Mouse (Mus musculus) midbrain, embryonic 10.5 days (tissue): ENCODE measurements around the gene 4930512M02Rik. TPM values are rescaled to one million over a fixed set of nuclear protein-coding genes. Genes with fewer than 3 reads are reported as not detected.

Experiments
- DNase-seq: peaks from one replicate; pipeline ENCODE4 v3.0.0-alpha.2; 2017; ENCODE audit warnings: low spot score
- H3K27ac ChIP-seq: fragments of 300-500 bp; sonication (generic); replicated peaks from 2 replicates; pipeline ENCODE4 v1.5.1; 2016; ENCODE audit warnings: mild to moderate bottlenecking
- H3K27me3 ChIP-seq: fragments of 300-500 bp; sonication (generic); 2 replicates; pipeline ENCODE4 v1.6.1; 2016; ENCODE audit warnings: low read depth, mild to moderate bottlenecking; ENCODE audit not compliant: poor library complexity, severe bottlenecking
- H3K36me3 ChIP-seq: fragments of 300-500 bp; sonication (generic); 2 replicates; pipeline ENCODE4 v1.6.1; 2016; ENCODE audit warnings: mild to moderate bottlenecking, moderate library complexity
- H3K4me1 ChIP-seq: fragments of 300-500 bp; sonication (generic); 2 replicates; pipeline ENCODE4 v1.6.1; 2016
- H3K4me3 ChIP-seq: fragments of 300-500 bp; sonication (generic); 2 replicates; pipeline ENCODE4 v1.5.1; 2016; ENCODE audit warnings: mild to moderate bottlenecking, moderate library complexity
- H3K9me3 ChIP-seq: fragments of 300-500 bp; sonication (generic); replicated peaks from 2 replicates; pipeline ENCODE4 v1.6.1; 2016; ENCODE audit warnings: mild to moderate bottlenecking
- WGBS: fragments of 180-500 bp; shearing (Covaris S2); methylation state at CpG from one replicate; pipeline ENCODE4 v1.1.7; 2016; 5-methylcytosine and 5-hydroxymethylcytosine counted together
- polyA plus RNA-seq: library from polyadenylated mRNA; unstranded; fragments of >200 nt; fragmentation: Nextera tagmentation; extraction: Ambion mirVana; gene quantifications from 2 replicates; pipeline ENCODE4 v1.2.1, GENCODE M21; 2016

4930512M02Rik gene
- polyA plus RNA-seq, 1 experiment from 2014 or later, result not detected

DNA sequence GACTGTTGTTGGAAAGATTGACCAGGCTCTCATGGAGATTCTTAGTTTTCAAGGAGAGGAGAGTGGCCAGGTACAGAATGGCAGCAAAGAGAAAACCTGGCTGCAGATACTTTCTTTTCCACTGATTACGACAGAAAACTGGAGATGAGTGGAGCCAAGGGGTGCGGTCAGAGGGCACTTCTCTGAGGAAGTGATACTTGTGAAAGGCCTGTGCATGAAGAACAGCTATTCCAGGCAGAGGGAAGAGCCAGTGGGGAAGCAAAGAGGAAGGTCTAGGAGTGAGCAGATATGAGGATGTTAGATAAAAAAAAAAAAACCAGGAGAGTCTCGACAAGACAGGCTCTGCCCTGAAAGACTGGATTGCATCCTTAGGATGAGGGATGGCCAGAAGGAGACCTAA is 69.0 kb downstream of the 4930512M02Rik start:
- Histone ChIP-seq H3K4me1 (no peaks in the 10 kb centered on the region), H3K36me3 (no peaks in the 10 kb centered on the region), H3K27me3 (no peaks in the 10 kb centered on the region), H3K4me3 (no peak overlapping the region), H3K9me3 (no peaks in the 10 kb centered on the region), H3K27ac (no peak overlapping the region)
- no peak for DNase-seq
- 87% methylated on average over 3 of the region's 3 CpGs for WGBS

DNA sequence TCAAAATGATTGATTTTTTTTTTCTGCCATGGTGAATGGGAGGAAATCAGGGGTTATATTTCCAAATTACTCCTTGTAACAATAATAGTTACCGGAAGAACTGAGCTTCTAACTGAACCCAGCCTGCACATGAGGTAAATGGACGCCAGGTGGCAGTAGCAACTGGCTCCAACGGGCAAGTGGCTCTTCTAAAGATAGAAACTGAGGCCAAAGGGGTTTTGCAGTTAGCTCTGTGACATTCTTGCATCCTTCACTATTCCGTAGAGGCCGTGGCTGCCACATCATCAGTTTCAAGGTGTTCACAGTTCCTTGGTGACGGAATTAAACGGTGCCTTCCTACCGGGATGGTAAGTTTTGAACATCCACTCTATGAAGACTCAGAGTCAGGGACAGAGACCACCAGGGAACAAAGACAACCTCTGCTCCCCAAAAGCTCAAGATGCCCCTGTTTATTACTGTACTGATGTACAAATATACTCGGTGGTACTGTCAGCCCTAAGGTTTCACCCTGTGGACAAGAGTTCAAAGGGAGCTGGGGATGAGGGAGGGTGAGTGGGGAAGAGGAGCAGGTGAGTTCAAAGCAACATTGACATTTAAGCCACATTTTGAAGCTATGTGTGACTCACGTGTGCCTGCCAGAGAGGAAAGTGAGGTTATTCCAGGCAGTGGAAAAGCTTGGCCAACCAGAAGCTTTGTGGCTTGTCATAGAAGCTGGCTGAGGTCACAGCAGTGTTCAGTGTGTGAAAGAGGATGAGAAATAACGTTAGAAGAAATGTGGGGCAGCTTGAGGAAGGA is 70.3 kb downstream of the 4930512M02Rik start:
- DNase-seq, result peak; percentile 52
- 49% methylated on average over 11 of the region's 11 CpGs for WGBS
- no peak overlapping the region for H3K4me3 ChIP-seq
- no peaks in the 10 kb centered on the region for H3K36me3 ChIP-seq
- no peaks in the 10 kb centered on the region for H3K9me3 ChIP-seq
- H3K27me3 ChIP-seq, result no peaks in the 10 kb centered on the region
- no peak overlapping the region for H3K27ac ChIP-seq
- H3K4me1 ChIP-seq, result no peaks in the 10 kb centered on the region

DNA sequence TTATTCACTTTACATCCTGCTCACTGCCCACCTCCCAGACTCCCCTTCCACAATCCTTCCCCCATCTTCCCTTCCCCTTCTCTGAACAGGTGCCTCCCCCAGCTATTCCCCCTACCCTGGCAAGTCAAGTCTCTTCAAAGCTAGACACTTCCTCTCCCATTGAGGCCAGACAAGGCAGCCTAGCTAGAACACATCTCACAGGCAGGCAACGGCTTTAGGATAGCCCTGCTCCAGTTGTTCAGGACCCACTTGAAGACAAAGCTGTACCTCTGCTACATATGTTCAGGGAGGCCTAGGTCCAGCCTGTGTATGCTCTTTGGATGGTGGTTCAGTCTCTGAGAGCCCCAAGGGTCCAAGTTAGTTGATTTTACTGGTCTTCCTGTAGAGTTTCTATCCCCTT is 71.4 kb downstream of the 4930512M02Rik start:
- no peaks in the 10 kb centered on the region for H3K9me3 ChIP-seq
- no peak overlapping the region for H3K4me3 ChIP-seq
- no peaks in the 10 kb centered on the region for H3K36me3 ChIP-seq
- H3K4me1 ChIP-seq, result no peaks in the 10 kb centered on the region
- 79% methylated on average over 1 of the region's 1 CpGs for WGBS
- H3K27ac ChIP-seq, result no peak overlapping the region
- no peak for DNase-seq
- H3K27me3 ChIP-seq, result no peaks in the 10 kb centered on the region

DNA sequence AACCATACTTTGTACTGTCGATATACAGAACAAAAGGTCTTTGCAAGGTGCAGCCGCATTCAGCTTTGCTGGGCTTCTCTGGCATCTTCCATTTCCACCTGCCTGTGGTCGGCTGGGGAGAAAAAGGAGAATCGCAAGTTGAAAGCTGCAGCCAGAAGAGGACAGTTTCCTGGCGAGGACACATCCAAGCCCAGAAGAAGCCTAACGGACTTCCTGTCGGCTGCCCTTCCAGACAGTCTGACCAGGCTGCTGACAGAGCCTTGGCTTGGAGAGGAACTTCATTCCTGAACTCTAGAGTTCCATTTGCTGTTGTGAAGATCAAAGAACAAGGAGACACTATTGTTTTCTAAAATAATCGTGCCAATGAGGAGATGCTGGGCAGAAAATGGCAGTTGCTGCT is 72.1 kb downstream of the 4930512M02Rik start:
- no peaks in the 10 kb centered on the region for H3K9me3 ChIP-seq
- no peak overlapping the region for H3K4me3 ChIP-seq
- H3K4me1 ChIP-seq, result no peaks in the 10 kb centered on the region
- no peak overlapping the region for H3K27ac ChIP-seq
- no peak for DNase-seq
- 82% methylated on average over 8 of the region's 8 CpGs for WGBS
- no peaks in the 10 kb centered on the region for H3K36me3 ChIP-seq
- no peaks in the 10 kb centered on the region for H3K27me3 ChIP-seq

DNA sequence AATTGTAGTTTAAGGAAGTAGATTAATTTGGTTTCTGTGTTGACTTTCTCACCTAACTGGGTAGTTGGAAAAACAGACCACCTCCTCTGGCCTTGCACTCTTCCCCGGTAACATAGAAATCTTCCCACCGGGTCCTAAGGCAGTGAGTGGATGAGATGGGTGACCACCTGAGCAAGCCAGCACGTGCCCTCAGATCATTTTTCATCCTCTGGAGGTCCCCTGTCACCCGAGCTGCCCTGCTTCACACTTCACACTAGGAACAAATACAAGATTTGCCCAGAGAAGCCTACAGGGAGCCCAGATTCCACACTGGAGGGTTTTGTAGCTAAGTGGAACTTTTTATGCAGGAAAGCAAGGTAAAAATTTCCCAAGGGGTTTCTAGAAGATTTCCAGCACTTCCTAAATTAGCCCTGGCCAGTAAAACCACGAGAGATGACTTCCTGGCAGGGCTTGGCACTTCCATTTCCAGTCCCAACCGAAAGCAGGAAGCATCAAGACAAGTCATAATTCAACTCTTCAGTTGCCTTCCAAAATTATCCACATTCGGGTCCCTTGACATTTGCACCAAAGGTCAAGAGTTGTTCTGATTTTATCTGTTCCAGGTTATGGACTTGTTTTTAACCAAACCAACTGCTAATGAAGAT is 79.9 kb downstream of the 4930512M02Rik start:
- WGBS, result 86% methylated on average over 7 of the region's 7 CpGs
- H3K27me3 ChIP-seq, result no peaks in the 10 kb centered on the region
- H3K36me3 ChIP-seq, result no peaks in the 10 kb centered on the region
- H3K27ac ChIP-seq, result no peak overlapping the region
- no peak for DNase-seq
- no peaks in the 10 kb centered on the region for H3K9me3 ChIP-seq
- no peak overlapping the region for H3K4me3 ChIP-seq
- no peaks in the 10 kb centered on the region for H3K4me1 ChIP-seq

DNA sequence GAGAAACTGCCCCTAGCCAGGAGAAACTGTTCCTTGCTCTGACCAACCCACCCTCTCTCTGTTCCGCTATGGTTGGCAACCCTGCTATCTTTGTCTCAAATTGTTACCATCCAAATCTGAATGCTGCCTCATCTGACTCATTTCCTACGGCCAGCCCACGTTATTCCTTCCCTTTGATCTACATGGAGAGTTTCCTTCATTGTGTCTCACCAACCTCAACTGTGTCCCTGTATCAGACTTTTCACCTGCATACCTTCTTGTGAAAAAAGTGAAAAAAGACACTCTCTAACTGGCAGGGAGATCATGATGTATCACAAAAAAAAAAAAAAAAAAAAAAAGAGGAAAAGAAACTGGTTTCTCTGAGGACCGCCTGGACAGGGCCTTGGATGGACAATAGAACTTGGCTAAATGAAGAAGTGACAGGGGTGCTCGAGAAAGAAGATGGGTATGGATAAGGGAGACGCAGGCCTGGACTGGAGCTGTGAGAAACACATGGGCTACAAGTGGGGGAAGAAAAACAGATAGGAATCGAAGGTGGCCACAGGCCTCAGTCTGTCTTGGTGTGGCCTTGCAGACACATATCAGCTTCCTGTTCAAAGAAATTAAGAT is 80.6 kb downstream of the 4930512M02Rik start:
- 85% methylated on average over 7 of the region's 7 CpGs for WGBS
- Histone ChIP-seq H3K4me3 (no peak overlapping the region), H3K9me3 (no peaks in the 10 kb centered on the region), H3K36me3 (no peaks in the 10 kb centered on the region), H3K27me3 (no peaks in the 10 kb centered on the region), H3K27ac (no peak overlapping the region), H3K4me1 (no peaks in the 10 kb centered on the region)
- no peak for DNase-seq

DNA sequence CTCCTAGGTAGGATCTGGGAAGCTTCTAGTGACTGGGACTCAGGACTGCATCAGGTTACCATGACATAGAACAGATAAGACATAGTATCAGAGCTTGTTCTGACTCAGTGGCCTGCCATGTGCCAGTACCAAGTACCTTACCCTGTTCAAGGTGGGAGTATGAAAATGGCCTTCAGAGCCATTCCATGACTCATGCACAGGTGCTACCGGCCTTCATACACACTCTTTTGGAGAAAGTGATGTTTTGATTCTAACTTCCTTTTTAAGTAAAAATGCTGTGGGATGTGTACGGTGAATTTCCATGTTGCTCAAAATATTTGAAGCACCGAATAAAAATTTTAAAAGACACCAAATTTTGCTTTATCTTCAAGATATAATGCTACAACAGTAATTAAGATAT is 81.7 kb downstream of the 4930512M02Rik start:
- Histone ChIP-seq H3K4me3 (no peak overlapping the region), H3K9me3 (no peaks in the 10 kb centered on the region), H3K27ac (no peak overlapping the region), H3K4me1 (no peaks in the 10 kb centered on the region), H3K36me3 (no peaks in the 10 kb centered on the region), H3K27me3 (no peaks in the 10 kb centered on the region)
- 97% methylated on average over 3 of the region's 3 CpGs for WGBS
- DNase-seq, result no peak

Other genes starting within 250 kb of the 4930512M02Rik start
- 0.82 and 1.7 TPM in 2 replicates for gene Spata48, start 165.7 kb downstream of the 4930512M02Rik start, polyA plus RNA-seq
- 0.43 and 0.58 TPM in 2 replicates for gene Zpbp, start 165.4 kb downstream of the 4930512M02Rik start, polyA plus RNA-seq
- 2.6 and 2.8 TPM in 2 replicates for gene Ikzf1, start 57.2 kb upstream of the 4930512M02Rik start, polyA plus RNA-seq
- 103 and 112 TPM in 2 replicates for gene Fignl1, start 181.1 kb upstream of the 4930512M02Rik start, polyA plus RNA-seq